Mouse (Mus musculus) left cerebral cortex, adult 2 months (tissue): ENCODE results near the gene Cenpp. TPM values are rescaled to one million over a fixed set of nuclear protein-coding genes. Genes with fewer than 3 reads are reported as not detected.

Experiments
- DNase-seq, 2 experiments: peaks; one replicate each; pipeline ENCODE4 v3.0.0; 2021 to 2022; ENCODE audit warnings: low spot score in 2 of 2, mixed read lengths in 1 of 2; ENCODE audit errors: extremely low spot score in 1 of 2
- H3K27ac ChIP-seq: fragments of 200-600 bp; 2 replicates; pipeline ENCODE4 v1.8.1; 2022
- H3K4me3 ChIP-seq: fragments of 200-600 bp; 2 replicates; pipeline ENCODE4 v1.8.1; 2022
- CTCF ChIP-seq: fragments of 200-600 bp; IDR thresholded peaks from 2 replicates; pipeline ENCODE4 v1.8.1; 2022; ENCODE audit warnings: antibody characterized with exemption, mild to moderate bottlenecking, moderate library complexity
- intact Hi-C: fragments of 180-260 bp; cut with DNase I; formaldehyde crosslinking; loops from one replicate; pipeline ENCODE4 v1.15.1; 2025
- total RNA-seq, 2 experiments: library from RNA; stranded (reverse); gene quantifications; 2 replicates each; pipeline ENCODE4 v1.2.3; 2021

Gene Cenpp
- total RNA-seq, 2 experiments from 2014 or later, result 0.51 to 1.5 TPM

DNA sequence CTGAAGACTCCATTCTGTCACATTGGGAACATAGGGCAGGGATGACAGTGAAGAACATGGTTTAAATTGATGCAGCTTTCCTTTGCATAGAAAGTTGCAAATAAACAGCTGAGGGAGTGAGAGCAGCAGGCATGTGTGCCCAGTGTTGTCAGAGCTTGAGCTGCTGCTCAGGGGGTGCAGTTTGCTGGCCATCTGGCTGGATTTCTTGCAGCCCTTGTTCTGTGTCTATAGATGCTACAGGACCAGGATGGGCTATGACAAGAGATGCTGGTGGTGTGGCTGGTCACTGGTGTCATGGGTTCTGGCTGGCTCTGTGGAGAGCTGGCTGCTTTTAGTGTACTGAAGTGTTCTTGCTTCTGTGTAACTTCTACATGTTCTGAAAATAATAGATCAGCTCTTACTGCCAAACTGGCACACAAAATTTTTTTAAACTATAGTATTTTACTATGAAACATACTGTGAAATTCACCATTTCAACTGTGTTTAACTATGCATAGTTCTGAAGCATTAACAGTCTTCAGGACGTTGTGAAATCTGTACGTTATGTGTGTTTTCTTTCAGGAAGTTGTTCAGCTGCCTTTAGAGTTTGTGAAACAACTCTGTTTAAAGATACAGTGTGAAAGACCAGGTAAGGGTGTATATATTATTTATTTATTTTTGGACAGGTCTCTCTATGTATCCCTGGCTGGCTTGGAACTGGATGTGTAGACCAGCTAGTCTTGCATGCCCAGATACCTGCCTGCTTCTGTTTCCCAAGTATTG lies 219.1 kb downstream of the Cenpp start:
- Histone ChIP-seq H3K27ac (0 out of 2 replicates have a peak overlapping the region, but pooled peaks have one; percentile 19), H3K4me3 (no peak overlapping the region)
- no peak for DNase-seq
- no peak for TF ChIP-seq CTCF
- intact Hi-C loops, result no loop called here

DNA sequence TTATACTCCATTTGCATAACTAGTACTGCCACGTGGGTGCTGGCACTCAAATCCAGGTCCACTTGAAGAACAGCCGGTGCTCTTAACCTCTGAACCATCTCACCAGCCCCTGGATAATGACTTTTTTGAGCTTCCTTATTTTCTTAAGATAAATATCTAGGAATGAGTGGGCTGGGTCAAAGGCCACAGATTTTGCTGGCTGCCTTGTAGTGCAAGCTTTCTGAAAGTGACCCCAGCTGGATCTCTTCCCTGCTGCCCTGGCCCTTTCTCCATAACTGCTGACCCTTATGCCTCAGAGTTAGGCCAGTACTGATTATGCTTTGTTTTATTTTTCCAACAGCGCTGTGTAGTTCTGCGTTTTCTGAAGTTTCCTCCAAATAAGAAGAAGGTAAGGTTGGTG lies 222.1 kb downstream of the Cenpp start:
- H3K4me3 ChIP-seq, result no peak overlapping the region
- intact Hi-C loops, result no loop called here
- TF ChIP-seq CTCF, result no peak
- no peak overlapping the region for H3K27ac ChIP-seq
- no peak for DNase-seq

DNA sequence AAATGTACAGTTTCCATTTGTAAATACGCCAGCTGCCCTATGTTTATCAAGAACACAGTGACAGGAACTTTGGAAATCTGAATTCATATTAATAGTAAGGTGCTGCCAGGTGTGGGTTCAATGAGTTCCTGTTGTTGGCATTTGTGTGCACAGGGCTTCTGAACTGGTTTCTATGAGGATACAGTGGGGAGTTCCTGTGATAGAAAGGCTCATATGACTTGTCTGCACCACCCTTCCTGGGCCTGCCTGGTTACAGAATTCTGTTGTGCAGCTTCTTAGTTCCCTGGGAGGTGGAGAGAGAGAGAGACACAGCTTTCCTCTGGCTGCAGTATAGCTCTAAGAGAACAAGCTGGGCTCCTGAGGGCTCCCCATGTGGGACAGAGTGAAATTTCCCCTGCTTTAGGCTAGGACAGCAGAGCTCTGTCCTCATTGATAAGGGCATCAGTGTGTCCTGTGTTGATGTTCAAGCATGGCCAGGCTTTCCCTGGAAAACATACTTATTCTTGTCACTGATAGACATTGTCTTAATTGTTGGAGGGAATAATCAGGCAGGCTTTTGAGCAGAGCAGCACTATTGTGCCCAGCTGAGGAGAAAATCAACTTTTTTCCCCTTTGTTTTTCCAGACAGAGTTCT lies 224.4 kb downstream of the Cenpp start:
- Histone ChIP-seq H3K4me3 (no peak overlapping the region), H3K27ac (peak overlapping the region; percentile 54)
- intact Hi-C loops, result no loop called here
- TF ChIP-seq CTCF, result no peak
- DNase-seq, result no peak

DNA sequence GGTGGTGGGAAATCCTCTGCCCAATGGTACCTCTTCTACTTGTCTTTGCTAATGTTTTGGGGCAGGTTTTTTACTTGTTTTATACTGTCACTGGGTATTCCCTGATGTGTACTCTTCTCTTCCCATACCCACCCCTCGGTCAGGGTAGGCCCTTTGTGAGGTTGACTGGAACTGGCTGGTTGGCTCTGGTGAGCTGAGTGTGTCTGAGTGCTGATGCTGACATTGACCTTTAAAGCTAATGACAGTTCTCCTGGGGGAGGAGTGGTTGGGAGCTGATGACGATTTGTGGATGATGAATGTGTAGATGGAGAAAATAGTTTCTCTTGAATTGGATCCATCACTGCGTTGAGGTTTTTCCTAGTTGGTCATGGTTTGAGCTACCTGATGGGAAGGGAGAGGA lies 225.8 kb downstream of the Cenpp start:
- intact Hi-C loops, result no loop called here

GRCm38 (mm10) chr13:49421959-49422358 lies 230.6 kb downstream of the Cenpp start:
- Histone ChIP-seq H3K4me3 (peak overlapping the region; percentile 81), H3K27ac (no peak overlapping the region)
- TF ChIP-seq CTCF, result no peak
- intact Hi-C loops, result loop anchor here (1.0 kb wide), 1 partner anchor 81 kb away; the partner anchor contains the start of gene Bicd2
- DNase-seq, result peak in 1 of 2 experiments; percentile 32

More for the DNA sequence above, 225.8 kb downstream of the Cenpp start:
- no peak for TF ChIP-seq CTCF
- no peak for DNase-seq
- no peak overlapping the region for H3K27ac ChIP-seq
- H3K4me3 ChIP-seq, result no peak overlapping the region

DNA sequence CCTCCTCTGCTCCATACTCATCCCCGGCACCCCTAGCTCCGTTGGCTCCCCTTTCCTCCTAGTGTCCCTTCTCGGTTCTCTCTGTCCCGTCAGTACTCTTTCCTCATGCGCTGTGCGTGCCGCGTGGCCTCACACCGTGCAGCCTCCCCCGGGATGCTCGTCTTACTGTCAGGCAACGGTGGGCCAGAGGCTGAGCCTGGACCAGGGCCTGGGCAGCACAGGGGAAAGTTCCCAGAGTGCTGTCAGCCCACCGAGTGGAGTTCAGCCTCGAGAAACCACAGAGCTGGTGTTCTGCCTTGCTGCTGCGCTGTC lies 231.0 kb downstream of the Cenpp start:
- TF ChIP-seq CTCF, result no peak
- no peak for DNase-seq
- Histone ChIP-seq H3K4me3 (peak overlapping the region; percentile 81), H3K27ac (peak overlapping the region; percentile 85)
- intact Hi-C loops, result loop anchor here (1.0 kb wide), 1 partner anchor 80 kb away; the partner anchor contains the start of gene Bicd2

- TF ChIP-seq CTCF, result no peak; the same call in 1 of the 2 replicates
- intact Hi-C loops, result loop anchor here (1.0 kb wide), 1 partner anchor 80 kb away; the partner anchor contains the start of gene Bicd2
Measured at GRCm38 (mm10) chr13:49420754-49421605, 231.6 kb downstream of the Cenpp start, which contains the start of gene Ippk. TSS of gene Ippk (plus strand) at chr13:49421249.

More at GRCm38 (mm10) chr13:49420754-49421605, 231.6 kb downstream of the Cenpp start, which contains the start of gene Ippk:
- H3K4me3 ChIP-seq, result peak within 1 kb of the TSS; percentile 81
- peak; percentile 98 to 99 for DNase-seq
- H3K27ac ChIP-seq, result peak within 1 kb of the TSS; percentile 88

Other genes starting within 250 kb of the Cenpp start
- 10 to 100 TPM; 17.7 to 18.0 TPM for gene Ippk, start 231.5 kb downstream of the Cenpp start, total RNA-seq
- gene Tes3-ps, start 159.5 kb downstream of the Cenpp start, total RNA-seq, result 1 to 10 TPM; 1.5 to 2.1 TPM
- 1 to 10 TPM; 2.2 to 2.4 TPM for gene Ecm2, start 148.0 kb downstream of the Cenpp start, total RNA-seq
- 1 to 10 TPM in 1 of 2 experiments, under 1 TPM in 1; 0.81 to 1.3 TPM for gene Aspn, start 108.3 kb downstream of the Cenpp start, total RNA-seq
- gene Omd, start 70.3 kb downstream of the Cenpp start, total RNA-seq, result 1 to 10 TPM; 1.6 to 2.7 TPM
- gene Ogn, start 44.7 kb downstream of the Cenpp start, total RNA-seq, result 1 to 10 TPM; 5.3 to 8.6 TPM
- 10 to 100 TPM; 27.0 to 28.1 TPM for gene Nol8, start 293 bp upstream of the Cenpp start, total RNA-seq
- gene Iars, start 29.3 kb upstream of the Cenpp start, total RNA-seq, result 10 to 100 TPM; 66.9 to 71.7 TPM
- not detected for gene Gm30302, start 146.2 kb upstream of the Cenpp start, total RNA-seq